Mouse (Mus musculus) liver, embryonic 16.5 days (tissue): ENCODE data around the gene Parpbp. TPM values are rescaled to one million over a fixed set of nuclear protein-coding genes. Genes with fewer than 3 reads are reported as not detected.

ENCODE experiments used
- ATAC-seq: fragments of 200-750 bp; cut with Nextera tagmentation; 2 replicates; pipeline ENCODE4 v1.8.0; 2017; ENCODE audit warnings: low read depth, mild to moderate bottlenecking, moderate number of reproducible peaks, moderate library complexity
- H3K27ac ChIP-seq: fragments of 300-500 bp; sonication (generic); 2 replicates; pipeline ENCODE4 v1.5.1; 2014; ENCODE audit warnings: mild to moderate bottlenecking, low read length
- H3K27me3 ChIP-seq: fragments of 300-500 bp; sonication (generic); 2 replicates; pipeline ENCODE4 v1.6.1; 2014; ENCODE audit warnings: low read depth, low read length, mixed read lengths; ENCODE audit not compliant: control insufficient read depth, insufficient read depth
- H3K36me3 ChIP-seq: fragments of 300-500 bp; sonication (generic); 2 replicates; pipeline ENCODE4 v1.6.1; 2014; ENCODE audit warnings: mild to moderate bottlenecking; ENCODE audit not compliant: control insufficient read depth, insufficient read depth
- H3K4me1 ChIP-seq: fragments of 300-500 bp; sonication (generic); 2 replicates; pipeline ENCODE4 v1.6.1; 2014; ENCODE audit warnings: low read depth, low read length, mixed read lengths; ENCODE audit not compliant: control insufficient read depth
- H3K4me2 ChIP-seq: fragments of 300-500 bp; sonication (generic); 2 replicates; pipeline ENCODE4 v1.6.1; 2014; ENCODE audit warnings: low read depth, low read length, mixed read lengths
- H3K4me3 ChIP-seq: fragments of 300-500 bp; sonication (generic); 2 replicates; pipeline ENCODE4 v1.5.1; 2014; ENCODE audit warnings: low read depth, mild to moderate bottlenecking, low read length
- H3K9ac ChIP-seq: fragments of 300-500 bp; sonication (generic); 2 replicates; pipeline ENCODE4 v1.6.1; 2014; ENCODE audit warnings: low read depth, low read length
- H3K9me3 ChIP-seq: fragments of 300-500 bp; sonication (generic); replicated peaks from 2 replicates; pipeline ENCODE4 v1.6.1; 2016; ENCODE audit warnings: low read length; ENCODE audit not compliant: control insufficient read depth
- WGBS: fragments of 180-500 bp; shearing (Covaris S2); extraction: QIAGEN DNeasy Blood & Tissue Kit; methylation state at CpG from one replicate; pipeline ENCODE4 v1.1.7; 2014; ENCODE audit not compliant: insufficient replicate concordance; 5-methylcytosine and 5-hydroxymethylcytosine counted together
- polyA plus RNA-seq: library from polyadenylated mRNA; unstranded; fragments of >200 nt; fragmentation: Nextera tagmentation; extraction: Ambion mirVana; gene quantifications from 2 replicates; pipeline ENCODE4 v1.2.1, GENCODE M21; 2015

Gene Parpbp
- 11.2 and 14.1 TPM in 2 replicates for polyA plus RNA-seq

- ATAC-seq = peak; percentile 100
- Histone ChIP-seq H3K27ac (peak within 1 kb of the TSS; percentile 29), H3K27me3 (no peaks in the 10 kb centered on the region), H3K9me3 (no peaks in the 10 kb centered on the region), H3K4me1 (peaks cover 14% of the 10 kb centered on the region), H3K4me2 (peak within 1 kb of the TSS; percentile 76), H3K9ac (peak within 1 kb of the TSS; percentile 93), H3K4me3 (peak within 1 kb of the TSS; percentile 69), H3K36me3 (peaks cover 5% of the 10 kb centered on the region)
- under 1% methylated on average over 53 of the region's 53 CpGs for WGBS
Observed at GRCm38 (mm10) chr10:88146707-88147477, at the start of gene Parpbp, which contains the start of gene Nup37. Parpbp (minus strand) TSS chr10:88146941. Nup37 (plus strand) TSS chr10:88146992.

- no peaks in the 10 kb centered on the region for H3K4me1 ChIP-seq
- H3K4me3 ChIP-seq = no peak overlapping the region
- no peak overlapping the region for H3K9ac ChIP-seq
- no peak overlapping the region for H3K4me2 ChIP-seq
- H3K27ac ChIP-seq = no peak overlapping the region
- H3K27me3 ChIP-seq = no peaks in the 10 kb centered on the region
- WGBS = 61% methylated on average over 7 of the region's 7 CpGs
- ATAC-seq = peak; percentile 51
- H3K36me3 ChIP-seq = no peaks in the 10 kb centered on the region; the same call in 1 of the 2 replicates
- H3K9me3 ChIP-seq = no peaks in the 10 kb centered on the region
Observed at GRCm38 (mm10) chr10:88167438-88168077, 20.8 kb upstream of the Parpbp start.

GRCm38 (mm10) chr10:88166158-88166557, 19.4 kb upstream of the Parpbp start:
- Histone ChIP-seq H3K9me3 (no peaks in the 10 kb centered on the region), H3K27me3 (no peaks in the 10 kb centered on the region), H3K9ac (no peak overlapping the region), H3K27ac (no peak overlapping the region), H3K4me1 (no peaks in the 10 kb centered on the region), H3K4me3 (no peak overlapping the region), H3K36me3 (peaks cover 2% of the 10 kb centered on the region; the same call in 1 of the 2 replicates), H3K4me2 (no peak overlapping the region)
- ATAC-seq = no peak
- WGBS = 88% methylated on average over 3 of the region's 3 CpGs

GRCm38 (mm10) chr10:88162676-88163075, 15.9 kb upstream of the Parpbp start:
- Histone ChIP-seq H3K27ac (no peak overlapping the region), H3K9me3 (no peaks in the 10 kb centered on the region), H3K4me1 (no peaks in the 10 kb centered on the region), H3K4me2 (no peak overlapping the region), H3K4me3 (no peak overlapping the region), H3K36me3 (peaks cover 7% of the 10 kb centered on the region), H3K9ac (no peak overlapping the region), H3K27me3 (no peaks in the 10 kb centered on the region)
- no peak for ATAC-seq
- WGBS = 79% methylated on average over 5 of the region's 5 CpGs

- no peak for ATAC-seq
- Histone ChIP-seq H3K36me3 (peaks cover 7% of the 10 kb centered on the region), H3K4me2 (no peak overlapping the region), H3K9me3 (no peaks in the 10 kb centered on the region), H3K4me1 (no peaks in the 10 kb centered on the region), H3K4me3 (no peak overlapping the region), H3K27ac (no peak overlapping the region), H3K9ac (no peak overlapping the region), H3K27me3 (no peaks in the 10 kb centered on the region)
- 86% methylated on average over 2 of the region's 2 CpGs for WGBS
Observed at GRCm38 (mm10) chr10:88162096-88162495, 15.4 kb upstream of the Parpbp start.

GRCm38 (mm10) chr10:88151658-88152057, 4.9 kb upstream of the Parpbp start:
- no peak overlapping the region for H3K27ac ChIP-seq
- H3K9me3 ChIP-seq = no peaks in the 10 kb centered on the region
- H3K4me3 ChIP-seq = no peak overlapping the region
- H3K4me1 ChIP-seq = peaks cover 2% of the 10 kb centered on the region; the same call in 1 of the 2 replicates
- no peak for ATAC-seq
- WGBS = 73% methylated on average over 6 of the region's 6 CpGs
- H3K4me2 ChIP-seq = no peak overlapping the region
- H3K27me3 ChIP-seq = no peaks in the 10 kb centered on the region
- no peak overlapping the region for H3K9ac ChIP-seq
- peaks cover 10% of the 10 kb centered on the region for H3K36me3 ChIP-seq

GRCm38 (mm10) chr10:88150381-88150780, 3.6 kb upstream of the Parpbp start:
- no peak overlapping the region for H3K4me2 ChIP-seq
- no peaks in the 10 kb centered on the region for H3K27me3 ChIP-seq
- H3K9me3 ChIP-seq = no peaks in the 10 kb centered on the region
- H3K36me3 ChIP-seq = peaks cover 10% of the 10 kb centered on the region
- no peak overlapping the region for H3K27ac ChIP-seq
- H3K4me3 ChIP-seq = no peak overlapping the region
- 68% methylated on average over 4 of the region's 4 CpGs for WGBS
- H3K4me1 ChIP-seq = peaks cover 8% of the 10 kb centered on the region
- no peak for ATAC-seq
- H3K9ac ChIP-seq = no peak overlapping the region

GRCm38 (mm10) chr10:88146187-88146586, 554 bp downstream of the Parpbp start:
- peak overlapping the region; percentile 76 for H3K4me2 ChIP-seq
- H3K4me1 ChIP-seq = peaks cover 14% of the 10 kb centered on the region
- ATAC-seq = peak; percentile 30; the same call in 1 of the 2 replicates
- peak overlapping the region; percentile 29 for H3K27ac ChIP-seq
- peak overlapping the region; percentile 93 for H3K9ac ChIP-seq
- peak overlapping the region; percentile 69 for H3K4me3 ChIP-seq
- H3K27me3 ChIP-seq = no peaks in the 10 kb centered on the region
- H3K36me3 ChIP-seq = peaks cover 5% of the 10 kb centered on the region
- H3K9me3 ChIP-seq = no peaks in the 10 kb centered on the region
- WGBS = 16% methylated on average over 7 of the region's 7 CpGs

GRCm38 (mm10) chr10:88135630-88136029, 11.1 kb downstream of the Parpbp start:
- no peak for ATAC-seq
- Histone ChIP-seq H3K36me3 (no peaks in the 10 kb centered on the region), H3K9ac (no peak overlapping the region), H3K27ac (no peak overlapping the region), H3K4me3 (no peak overlapping the region), H3K9me3 (no peaks in the 10 kb centered on the region), H3K27me3 (no peaks in the 10 kb centered on the region), H3K4me2 (no peak overlapping the region), H3K4me1 (no peaks in the 10 kb centered on the region)
- 89% methylated on average over 16 of the region's 16 CpGs for WGBS
